Mouse (Mus musculus) adrenal gland, postnatal 4 days (tissue): Measurements from ENCODE around the gene Syvn1. TPM values are rescaled to one million over a fixed set of nuclear protein-coding genes. Genes with fewer than 3 reads are reported as not detected.

Source experiments
- DNase-seq, 2 experiments: peaks; one replicate each; pipeline ENCODE4 v3.0.0; 2021 to 2022; ENCODE audit warnings: low spot score in 2 of 2, mixed read lengths in 2 of 2
- long read RNA-seq, 2 experiments: library from polyadenylated mRNA; stranded (forward); transcript quantifications; one replicate each; pipeline ENCODE4 v2.0.0; 2021
- total RNA-seq, 2 experiments: library from RNA; stranded (reverse); gene quantifications; 2 replicates each; pipeline ENCODE4 v1.2.3; 2021

The Syvn1 gene
- 10 to 100 TPM; 45.8 to 48.1 TPM for total RNA-seq
- long read RNA-seq, experiment 1, partial matches to known transcripts = 6 of 15 reads
- long read RNA-seq, experiment 1, other reads (novel, unspliced or antisense) = 7 of 15 reads
- long read RNA-seq, experiment 2, partial matches to known transcripts = 15 of 19 reads
- long read RNA-seq, experiment 2, other reads (novel, unspliced or antisense) = 1 of 19 reads

GRCm38 (mm10) chr19:6046294-6047153 lies at the start of gene Syvn1:
Gene Syvn1, plus strand, starts transcription at chr19:6046576.
- peak; percentile 65 to 79 for DNase-seq

GRCm38 (mm10) chr19:5998180-5998579 lies 48.2 kb upstream of the Syvn1 start:
- DNase-seq = no peak

GRCm38 (mm10) chr19:5999969-6000368 lies 46.4 kb upstream of the Syvn1 start:
- DNase-seq = no peak

GRCm38 (mm10) chr19:6005541-6005940 lies 40.8 kb upstream of the Syvn1 start:
- DNase-seq = no peak

GRCm38 (mm10) chr19:6007013-6007412 lies 39.4 kb upstream of the Syvn1 start:
- DNase-seq = no peak

- no peak for DNase-seq
These were observed 37.2 kb upstream of the Syvn1 start for GRCm38 (mm10) chr19:6009137-6009536.

GRCm38 (mm10) chr19:6013691-6014090 lies 32.7 kb upstream of the Syvn1 start:
- DNase-seq = no peak

- DNase-seq = no peak
These were observed 31.3 kb upstream of the Syvn1 start for GRCm38 (mm10) chr19:6014991-6015510.

GRCm38 (mm10) chr19:6015511-6016315 lies 30.7 kb upstream of the Syvn1 start, which contains the start of gene Capn1:
Gene Capn1, minus strand, starts transcription at chr19:6015897.
- peak; percentile 46 to 58 for DNase-seq

GRCm38 (mm10) chr19:6016532-6016931 lies 29.8 kb upstream of the Syvn1 start:
- DNase-seq = no peak

GRCm38 (mm10) chr19:6018142-6019089 lies 28.0 kb upstream of the Syvn1 start:
- DNase-seq = peak; percentile 63 to 78

- DNase-seq = no peak
These were observed 26.1 kb upstream of the Syvn1 start for GRCm38 (mm10) chr19:6020276-6020675.

- DNase-seq = no peak
These were observed 23.3 kb upstream of the Syvn1 start for GRCm38 (mm10) chr19:6023059-6023458.

GRCm38 (mm10) chr19:6023930-6024329 lies 22.4 kb upstream of the Syvn1 start:
- peak in 1 of 2 experiments; percentile 32 for DNase-seq

- DNase-seq = no peak
These were observed 17.4 kb upstream of the Syvn1 start for GRCm38 (mm10) chr19:6028991-6029390.

GRCm38 (mm10) chr19:6029426-6029825 lies 16.9 kb upstream of the Syvn1 start:
- no peak for DNase-seq

GRCm38 (mm10) chr19:6030520-6031280 lies 15.7 kb upstream of the Syvn1 start:
- DNase-seq = no peak

- DNase-seq = no peak
These were observed 10.3 kb upstream of the Syvn1 start for GRCm38 (mm10) chr19:6035966-6036585.

GRCm38 (mm10) chr19:6037695-6038094 lies 8.7 kb upstream of the Syvn1 start:
- DNase-seq = no peak
